Mouse (Mus musculus) telencephalon, adult 2 months (tissue): Measurements from ENCODE around the gene Cbr2.

Source experiments
- DNase-seq: peaks from one replicate; pipeline ENCODE4 v3.0.0-alpha.2; 2011; ENCODE audit warnings: low read depth, low spot score

Gene Cbr2

GRCm38 (mm10) chr11:120712771-120713568 lies 18.9 kb downstream of the Cbr2 start:
- no peak for DNase-seq

DNA sequence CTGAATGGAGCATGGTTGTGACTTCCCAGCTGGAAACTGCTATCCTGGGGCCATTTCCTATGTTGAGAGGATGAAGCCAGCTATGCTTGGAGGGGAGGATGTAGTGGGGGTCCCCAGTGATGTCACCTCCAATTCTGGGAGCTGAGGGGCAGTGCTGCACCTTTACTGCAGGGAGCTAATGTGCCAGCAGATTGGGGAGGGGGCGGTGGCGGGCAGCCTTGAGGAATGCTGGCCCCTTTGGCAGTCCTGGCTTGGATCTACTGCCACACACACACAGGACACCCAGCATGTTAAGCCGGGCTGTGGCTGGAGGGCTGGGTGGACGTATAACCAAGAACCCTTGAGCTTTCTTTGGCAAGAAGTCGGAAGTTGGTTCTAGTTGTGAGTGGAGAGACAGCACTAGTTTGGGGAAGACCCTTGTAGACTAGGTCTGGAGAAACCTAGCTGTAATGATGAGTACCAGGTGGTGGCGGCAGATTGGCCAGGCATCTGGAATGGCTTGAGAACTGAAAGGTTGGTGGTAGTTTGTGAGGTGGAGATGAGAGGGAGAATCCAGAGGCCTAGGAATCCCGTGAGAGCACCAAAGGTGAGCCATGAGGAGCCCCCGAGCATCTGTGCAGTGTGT lies 19.8 kb downstream of the Cbr2 start:
- DNase-seq: no peak

DNA sequence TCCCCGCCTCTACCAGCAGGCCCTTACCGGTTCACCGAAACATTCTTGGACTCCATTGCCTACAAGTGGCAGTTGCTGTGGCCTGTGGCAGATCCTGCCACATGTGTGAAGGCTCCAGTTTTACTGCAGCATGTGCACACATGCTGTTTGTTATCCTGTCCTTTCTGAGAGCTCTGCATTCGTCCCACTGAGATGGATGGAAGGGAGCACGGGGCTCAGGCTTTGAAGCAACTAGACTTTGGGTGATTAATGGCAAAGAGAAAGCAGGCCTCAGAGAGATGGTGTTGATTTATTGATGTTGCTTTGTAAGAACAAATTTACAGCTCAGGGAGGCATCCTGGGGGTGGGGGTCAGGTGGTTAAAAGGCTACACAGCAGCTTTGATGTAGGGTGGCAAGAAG lies 21.2 kb downstream of the Cbr2 start:
- DNase-seq: no peak

- no peak for DNase-seq
Observed at GRCm38 (mm10) chr11:120709551-120709950, 22.4 kb downstream of the Cbr2 start.

GRCm38 (mm10) chr11:120707969-120708368 lies 23.9 kb downstream of the Cbr2 start:
- no peak for DNase-seq

DNA sequence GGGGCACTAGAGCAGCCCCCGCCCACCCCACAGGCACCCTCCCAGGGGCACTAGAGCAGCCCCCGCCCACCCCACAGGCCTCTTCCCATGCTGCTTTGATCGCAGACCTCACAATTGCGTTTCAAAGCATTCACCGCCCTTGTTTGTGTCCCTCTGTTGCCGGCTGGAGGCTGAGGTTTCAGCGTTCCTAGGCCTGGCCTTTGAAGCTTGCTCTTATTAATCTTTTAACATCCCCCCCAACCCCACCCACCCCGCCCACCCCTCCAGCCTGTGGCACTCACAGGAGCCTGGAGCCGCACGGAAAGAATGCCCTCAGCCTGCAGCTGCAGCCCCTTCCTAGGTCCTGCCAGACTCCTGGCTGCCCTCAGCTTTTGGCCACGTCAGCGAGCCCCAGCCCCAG lies 24.7 kb downstream of the Cbr2 start:
- no peak for DNase-seq

DNA sequence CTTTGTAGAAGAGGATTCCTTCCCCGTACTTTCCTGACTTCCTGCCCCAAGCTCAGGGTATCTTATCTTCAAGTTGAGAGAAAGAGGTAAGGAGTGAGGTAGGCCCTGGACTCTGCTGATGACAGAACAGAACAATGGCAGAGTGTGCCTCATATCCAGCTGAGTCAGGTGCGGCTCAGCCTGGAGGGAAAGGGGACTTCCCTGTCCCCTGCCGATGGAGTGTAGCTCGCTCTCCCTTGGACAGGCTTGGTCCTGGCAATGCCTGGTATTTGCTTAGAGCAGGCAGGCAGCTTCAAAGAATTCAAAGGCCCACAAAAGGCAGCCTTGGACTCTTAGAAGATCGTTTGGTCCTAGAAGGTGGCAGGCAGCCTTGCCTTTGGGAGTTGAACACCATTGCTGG lies 25.8 kb downstream of the Cbr2 start:
- no peak for DNase-seq

- DNase-seq: no peak
Observed at GRCm38 (mm10) chr11:120704486-120705325, 27.2 kb downstream of the Cbr2 start.

- DNase-seq: no peak
Observed at GRCm38 (mm10) chr11:120703696-120704454, 28.0 kb downstream of the Cbr2 start.

DNA sequence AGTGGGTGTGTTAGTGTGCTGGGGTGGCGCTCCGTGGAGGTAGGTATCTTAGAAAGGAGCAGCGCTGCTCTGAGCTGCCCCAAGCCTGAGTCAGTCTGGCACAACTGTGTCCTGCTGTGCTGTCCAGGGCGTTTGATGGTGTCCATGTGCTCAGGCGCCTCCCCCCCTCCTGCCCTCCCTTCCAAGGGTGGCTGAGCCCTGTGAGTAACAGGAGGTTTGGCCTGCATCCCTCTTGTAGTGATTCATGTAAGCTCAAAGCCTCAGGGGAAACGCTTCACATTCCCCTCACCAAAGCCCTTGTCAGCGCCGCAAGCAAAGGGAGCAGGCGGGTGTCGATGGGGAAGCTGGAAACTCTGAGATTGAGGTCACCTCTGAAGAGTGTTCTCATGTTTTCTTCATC lies 34.2 kb downstream of the Cbr2 start:
- DNase-seq: no peak

DNA sequence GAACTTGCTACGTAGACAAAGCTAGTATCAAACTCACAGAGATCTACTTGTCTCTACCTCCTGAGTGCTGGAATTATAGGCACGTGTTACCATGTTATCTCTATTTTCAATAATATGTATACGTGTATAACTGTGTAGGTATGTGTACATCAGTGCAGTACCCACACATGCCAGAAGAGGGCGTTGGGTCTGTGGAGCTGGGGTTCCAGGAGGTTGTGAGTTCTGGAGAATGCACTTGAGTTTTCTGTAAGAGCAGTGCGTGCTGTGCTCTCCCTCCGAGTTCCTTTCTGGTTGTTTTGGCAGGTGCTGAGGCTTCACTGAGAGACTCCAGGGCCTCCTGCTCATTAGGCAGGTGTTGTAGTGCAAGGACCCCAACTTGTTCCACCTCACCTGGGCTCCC lies 35.3 kb downstream of the Cbr2 start:
- no peak for DNase-seq

- no peak for DNase-seq
Observed at GRCm38 (mm10) chr11:120695641-120696040, 36.3 kb downstream of the Cbr2 start.

DNA sequence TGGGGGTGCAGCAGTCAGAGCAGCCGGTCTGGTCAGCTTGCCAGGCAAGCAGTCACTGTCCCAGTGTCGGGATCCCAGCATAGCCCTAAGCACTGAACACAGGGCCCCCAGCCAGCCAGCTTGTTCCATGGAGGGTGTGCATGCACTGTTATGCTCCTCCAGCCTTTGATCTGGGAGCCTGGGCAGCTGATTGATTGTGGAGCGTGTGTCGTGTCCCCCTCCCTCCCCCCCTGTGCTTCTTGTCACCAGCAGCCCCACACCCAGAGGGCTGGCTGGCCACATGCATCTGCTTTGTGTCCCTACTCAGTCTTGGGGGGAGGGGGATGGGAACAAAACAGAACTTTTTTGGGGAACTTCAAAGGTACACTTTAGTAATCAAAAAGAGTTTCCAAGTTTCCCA lies 36.7 kb downstream of the Cbr2 start:
- no peak for DNase-seq

DNA sequence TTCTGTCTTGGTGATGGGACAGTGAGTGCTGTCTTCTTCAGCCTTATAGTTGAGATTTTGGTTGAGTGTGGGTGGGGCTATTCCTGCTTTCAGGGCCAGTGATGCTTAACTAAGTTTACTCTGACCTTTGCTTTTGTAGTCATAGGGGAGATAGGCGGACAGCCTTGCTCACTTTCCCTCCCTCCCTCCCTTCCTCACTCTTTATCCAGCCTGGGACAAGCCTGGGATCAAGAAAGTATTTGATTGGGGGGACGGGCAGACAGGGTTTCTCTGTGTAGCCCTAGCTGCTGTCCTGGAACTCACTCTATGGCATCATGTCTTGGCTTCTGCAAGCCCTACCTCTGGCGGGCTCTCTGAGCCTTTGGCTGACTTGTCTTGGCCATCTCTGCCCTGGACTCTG lies 38.5 kb downstream of the Cbr2 start:
- no peak for DNase-seq

DNA sequence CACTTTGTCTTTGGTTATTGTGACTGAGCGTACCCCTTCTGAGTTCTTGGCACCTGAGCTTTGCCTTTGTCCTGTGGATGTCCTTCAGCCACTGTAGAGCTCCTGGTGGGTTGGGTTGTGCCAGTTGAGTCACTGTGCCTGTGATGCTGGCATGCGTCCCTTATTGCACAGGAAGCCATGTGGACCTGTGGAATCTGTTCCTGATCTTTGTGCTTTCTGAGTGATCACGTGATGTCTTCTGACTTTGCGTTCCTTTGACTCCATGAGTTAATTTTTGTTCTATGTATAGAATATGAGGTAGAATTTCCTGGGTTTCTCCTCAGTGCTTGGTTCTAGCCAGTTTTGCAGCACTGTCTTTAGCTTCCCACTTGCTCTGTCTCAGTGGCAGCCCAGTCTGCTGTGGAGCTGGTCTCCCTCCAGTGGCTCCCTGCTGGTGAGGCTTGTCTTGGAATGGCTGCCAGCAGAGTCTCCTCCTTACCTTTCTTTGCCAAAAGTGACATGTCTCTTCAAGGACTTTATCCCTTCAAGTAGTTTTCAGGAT lies 39.4 kb downstream of the Cbr2 start:
- no peak for DNase-seq

GRCm38 (mm10) chr11:120689365-120689764 lies 42.5 kb downstream of the Cbr2 start:
- no peak for DNase-seq

DNA sequence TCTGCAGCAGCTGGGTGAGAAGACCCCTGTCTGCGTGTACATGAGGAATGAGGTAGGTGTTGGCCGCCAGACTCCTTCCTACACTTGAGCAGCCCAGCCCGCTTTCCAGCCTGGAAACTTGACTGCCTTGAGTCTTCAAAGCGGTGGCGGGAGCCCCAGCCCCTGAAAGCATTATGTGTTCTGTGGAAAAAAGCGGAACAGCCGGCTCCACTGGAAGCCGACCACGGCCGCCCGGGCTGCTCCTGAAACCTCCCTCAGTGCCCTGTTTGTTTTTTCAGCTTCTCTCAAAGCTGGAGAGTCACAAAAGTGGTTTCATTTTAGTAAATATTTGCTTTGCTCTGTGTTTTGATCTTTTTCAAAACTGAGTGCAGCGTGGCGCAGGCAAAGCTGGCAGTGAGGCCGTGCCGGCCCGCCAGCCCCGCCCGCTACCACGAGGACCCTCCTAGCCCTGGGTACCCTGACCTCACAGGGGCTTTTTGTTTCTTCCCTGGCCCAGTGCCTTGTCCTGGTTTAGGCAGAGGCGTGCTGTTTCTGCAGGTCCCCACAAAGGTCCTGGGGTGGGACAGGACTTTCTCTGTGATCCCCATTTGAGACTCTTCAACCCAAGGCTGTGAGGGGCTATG lies 45.2 kb downstream of the Cbr2 start:
- DNase-seq: no peak

DNA sequence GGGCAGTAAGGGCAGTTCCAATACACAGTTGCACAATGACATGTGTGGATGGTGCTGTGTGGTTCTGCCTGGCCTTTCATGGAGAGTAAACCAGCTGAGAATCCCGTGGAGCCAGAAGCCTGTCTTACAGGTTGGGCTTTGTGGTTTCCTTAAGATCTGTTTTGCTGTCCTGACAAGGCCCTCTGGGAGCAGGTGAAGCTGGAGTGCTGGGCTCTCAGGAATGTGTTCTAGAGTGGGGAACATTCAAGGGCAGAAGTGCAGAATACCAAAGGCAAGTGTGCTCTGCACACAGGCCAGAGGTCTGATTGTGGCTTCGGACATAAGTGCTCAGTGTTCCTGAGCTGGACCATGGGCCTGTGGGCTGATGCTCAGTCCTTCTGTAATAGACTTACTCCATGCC lies 47.3 kb downstream of the Cbr2 start:
- no peak for DNase-seq

GRCm38 (mm10) chr11:120684086-120684485 lies 47.8 kb downstream of the Cbr2 start:
- no peak for DNase-seq

- no peak for DNase-seq
Observed at GRCm38 (mm10) chr11:120683536-120683935, 48.4 kb downstream of the Cbr2 start.

DNA sequence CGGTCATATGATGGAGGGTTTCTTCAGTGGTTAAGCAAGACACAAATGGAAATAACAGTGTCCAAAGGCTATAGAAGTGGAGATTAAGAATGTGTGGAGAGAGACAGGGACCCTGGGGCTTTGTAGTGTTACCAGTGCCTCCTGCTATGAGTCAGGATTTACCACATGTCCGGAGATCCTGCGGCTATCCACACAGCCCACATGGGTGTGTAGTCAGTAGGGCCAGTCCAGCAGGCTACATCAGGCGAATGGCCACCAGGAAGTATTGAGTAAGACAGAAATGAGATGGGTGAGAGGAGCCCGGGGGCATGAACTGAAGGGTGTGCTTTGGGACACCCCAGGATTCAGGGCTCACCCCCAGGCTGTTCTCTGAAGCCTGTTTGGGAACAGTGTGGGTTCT lies 49.2 kb downstream of the Cbr2 start:
- DNase-seq: no peak
